Mouse (Mus musculus): Measurements from ENCODE around the gene Vgll2. TPM values are rescaled to one million over a fixed set of nuclear protein-coding genes. Genes with fewer than 3 reads are reported as not detected.

The Vgll2 gene
- 100 to 1,000 TPM in 1 of 2 experiments, 10 to 100 TPM in 1; 70.7 to 109 TPM for total RNA-seq (2021)
- long read RNA-seq, experiment 1, transcript Vgll2-202 (3 exons, 1,650 nt) = major isoform, 83 of 174 reads
- long read RNA-seq, experiment 1, transcript Vgll2-201 (3 exons, 966 nt) = minor isoform, 69 of 174 reads
- long read RNA-seq, experiment 1, partial matches to known transcripts = 21 of 174 reads
- long read RNA-seq, experiment 1, other reads (novel, unspliced or antisense) = 1 of 174 reads
- long read RNA-seq, experiment 2, transcript Vgll2-201 (3 exons, 966 nt) = minor isoform, 123 of 307 reads
- long read RNA-seq, experiment 2, transcript Vgll2-202 (3 exons, 1,650 nt) = major isoform, 147 of 307 reads
- long read RNA-seq, experiment 2, partial matches to known transcripts = 28 of 307 reads
- long read RNA-seq, experiment 2, other reads (novel, unspliced or antisense) = 9 of 307 reads

- intact Hi-C loops (cut with DNase I) = loop anchor here (5.0 kb wide), 3 partner anchors 55 to 95 kb away; no protein-coding TSS in a partner anchor
- peak; percentile 18 to 38 for DNase-seq
Observed at GRCm38 (mm10) chr10:52022413-52023212, at the start of gene Vgll2. Gene Vgll2 (plus strand): TSS chr10:52022502.

- intact Hi-C loops (cut with DNase I) = no loop called here
- no peak for DNase-seq
Observed at GRCm38 (mm10) chr10:51975137-51975536, 47.2 kb upstream of the Vgll2 start.

DNA sequence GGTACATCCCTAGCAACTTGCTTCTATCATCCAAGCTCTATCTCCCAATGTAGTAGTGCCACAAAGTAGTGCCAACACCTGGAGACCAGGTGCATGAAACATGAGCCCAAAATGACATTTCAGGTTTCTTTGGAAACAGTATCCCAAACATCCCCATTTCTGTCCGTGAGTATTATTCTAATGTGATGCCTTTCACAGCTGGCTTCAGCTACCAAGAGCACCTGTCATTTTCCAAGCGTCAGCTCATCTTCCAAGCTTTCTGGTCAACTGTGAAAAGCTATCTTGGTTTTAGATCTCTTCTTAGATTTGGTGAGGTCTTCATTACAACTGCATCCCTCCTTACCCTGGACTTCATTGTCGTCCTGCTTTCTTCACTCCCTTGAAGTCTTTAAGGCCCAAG is 46.7 kb upstream of the Vgll2 start:
- DNase-seq = no peak
- intact Hi-C loops (cut with DNase I) = no loop called here

GRCm38 (mm10) chr10:51981651-51982050 is 40.7 kb upstream of the Vgll2 start:
- DNase-seq = no peak
- intact Hi-C loops (cut with DNase I) = no loop called here

- intact Hi-C loops (cut with DNase I) = no loop called here
- DNase-seq = no peak
Observed at GRCm38 (mm10) chr10:51982395-51982794, 39.9 kb upstream of the Vgll2 start.

DNA sequence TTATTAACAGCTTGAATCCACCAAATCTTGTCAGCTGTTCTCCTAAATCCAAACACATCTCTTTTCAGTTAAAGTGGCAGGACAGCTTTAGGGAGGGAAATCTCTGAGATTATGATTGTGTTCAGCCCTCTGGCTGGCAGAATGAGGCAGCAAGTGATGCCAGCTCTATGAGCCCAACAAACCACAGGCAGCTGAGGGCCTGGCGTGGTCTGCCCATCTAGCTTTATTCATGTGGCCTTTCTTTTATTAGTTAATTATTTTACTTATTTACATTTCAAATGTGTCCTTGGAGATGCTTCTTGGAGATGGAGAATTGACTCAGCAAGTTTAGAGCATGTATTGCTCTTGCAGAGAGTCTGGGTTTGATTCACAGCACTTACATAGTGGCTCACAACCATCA is 3.8 kb upstream of the Vgll2 start:
- no peak for DNase-seq

DNA sequence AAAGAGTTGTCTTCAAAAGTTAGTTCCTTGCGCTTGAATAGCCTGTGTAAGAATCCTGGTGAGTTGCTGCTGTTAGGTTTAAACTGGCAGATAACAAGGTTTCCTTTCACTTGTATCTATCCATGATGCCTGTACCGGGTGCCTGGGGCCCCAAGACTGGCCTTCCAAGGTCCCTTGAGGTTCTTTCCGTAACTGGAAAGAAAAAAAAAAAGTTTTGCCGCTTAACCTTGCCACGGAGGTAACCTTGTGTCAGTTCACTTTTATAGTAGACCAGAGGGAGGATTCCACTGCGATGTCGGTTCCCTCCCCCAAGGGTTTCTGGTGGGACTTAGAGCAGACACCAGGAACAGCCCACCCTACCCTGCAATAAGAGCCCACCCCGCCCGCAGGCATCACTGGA is 1.1 kb upstream of the Vgll2 start:
- DNase-seq = no peak
- intact Hi-C loops (cut with DNase I) = loop anchor here (5.0 kb wide), 3 partner anchors 54 to 94 kb away; no protein-coding TSS in a partner anchor

More for the DNA sequence above, 3.8 kb upstream of the Vgll2 start:
- intact Hi-C loops (cut with DNase I) = no loop called here

DNA sequence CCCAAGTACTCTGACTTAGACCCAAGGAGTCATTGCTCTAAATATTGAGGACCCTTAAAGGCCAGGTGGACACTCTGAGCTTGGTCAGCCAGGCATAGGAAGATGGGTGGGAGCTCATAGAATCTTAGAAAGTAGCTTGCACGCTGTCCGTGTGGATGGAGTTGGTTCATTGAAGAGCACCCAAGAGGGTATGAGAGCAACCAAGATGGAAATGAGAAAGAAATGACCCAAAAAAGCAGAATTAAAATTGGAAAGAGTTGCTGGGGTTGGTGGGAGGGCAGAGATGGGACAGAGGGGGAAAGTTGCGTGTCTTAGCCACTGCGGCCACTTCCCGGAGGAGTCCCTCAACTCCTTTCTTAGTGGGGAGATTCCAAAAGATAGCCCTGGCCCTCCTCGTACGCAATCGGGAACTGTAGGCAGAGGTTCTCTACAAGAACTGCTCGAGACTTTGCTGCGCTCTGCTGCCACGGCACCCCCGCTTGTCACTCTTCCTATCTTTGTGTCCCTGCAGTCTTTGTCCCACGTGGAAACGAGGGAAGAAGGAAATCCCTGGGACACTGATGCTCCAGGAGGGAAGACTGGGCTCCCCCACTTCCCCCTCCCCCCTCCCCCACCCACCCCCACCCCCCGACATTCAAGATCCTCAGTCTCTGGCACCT is 437 bp upstream of the Vgll2 start:
- no peak for DNase-seq
- intact Hi-C loops (cut with DNase I) = loop anchor here (5.0 kb wide), 3 partner anchors 55 to 95 kb away; no protein-coding TSS in a partner anchor

DNA sequence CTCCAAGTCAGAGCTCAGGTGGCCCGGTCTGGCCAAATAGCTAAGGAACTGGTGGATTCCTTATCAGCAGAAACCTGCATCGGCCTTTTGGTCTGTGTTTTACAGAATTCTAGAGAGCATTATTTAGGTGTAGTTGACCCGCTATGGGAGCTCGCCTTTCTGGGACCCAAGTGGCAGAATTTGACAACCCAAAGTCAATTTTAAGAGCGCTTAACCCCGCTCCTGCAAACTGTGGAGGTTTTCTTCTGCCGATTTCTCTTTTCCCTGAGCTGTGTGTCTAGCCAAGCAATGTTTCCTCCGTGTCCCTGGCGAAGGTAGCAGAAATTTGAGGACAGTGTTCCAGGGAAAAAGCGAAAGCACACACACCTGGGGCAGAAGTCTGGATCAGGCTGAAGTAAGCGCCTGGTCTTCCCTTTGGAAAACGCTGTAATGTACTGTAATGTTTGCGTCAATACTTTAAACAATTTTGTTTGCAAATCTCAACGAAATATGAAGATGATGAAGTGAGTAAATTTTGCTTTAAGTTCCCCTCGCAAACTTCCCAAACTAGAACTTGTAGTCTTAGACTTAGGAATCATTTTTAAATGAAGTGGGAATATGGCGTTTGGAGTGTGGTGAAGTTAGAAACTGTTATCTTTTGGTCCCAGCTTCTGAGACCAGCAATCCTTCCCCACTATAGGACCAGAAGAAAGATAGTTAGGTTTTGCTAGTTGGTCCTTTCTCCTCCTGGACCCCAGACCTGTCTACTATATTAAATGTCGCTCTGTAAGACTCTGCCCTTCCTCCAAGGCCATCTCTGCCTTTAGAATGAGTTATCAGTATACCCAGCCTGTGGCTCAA is 1.1 kb downstream of the Vgll2 start:
- intact Hi-C loops (cut with DNase I) = loop anchor here (5.0 kb wide), 3 partner anchors 56 to 96 kb away; no protein-coding TSS in a partner anchor
- no peak for DNase-seq

DNA sequence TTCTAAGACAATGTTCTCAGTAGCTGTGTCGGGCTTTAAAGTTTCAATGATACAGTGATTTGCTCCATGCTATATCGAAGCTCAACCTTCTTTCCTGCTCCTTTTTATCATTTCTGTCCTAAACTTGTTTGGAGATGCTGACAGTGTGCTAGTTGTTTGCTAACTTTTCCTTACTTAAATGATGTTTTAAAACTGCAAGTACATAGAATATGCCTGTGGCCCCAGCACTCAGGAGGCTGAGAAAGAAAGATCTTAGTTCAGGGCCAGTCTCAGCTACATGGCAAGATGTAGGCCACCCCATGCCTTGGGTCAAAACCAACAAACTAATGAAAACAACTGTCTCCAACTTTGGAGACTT is 1.7 kb downstream of the Vgll2 start:
- intact Hi-C loops (cut with DNase I) = loop anchor here (5.0 kb wide), 3 partner anchors 57 to 97 kb away; no protein-coding TSS in a partner anchor
- DNase-seq = no peak

GRCm38 (mm10) chr10:52025291-52025690 is 3.0 kb downstream of the Vgll2 start:
- intact Hi-C loops (cut with DNase I) = loop anchor here (5.0 kb wide), 2 partner anchors 47 to 233 kb away; no protein-coding TSS in a partner anchor
- DNase-seq = no peak

DNA sequence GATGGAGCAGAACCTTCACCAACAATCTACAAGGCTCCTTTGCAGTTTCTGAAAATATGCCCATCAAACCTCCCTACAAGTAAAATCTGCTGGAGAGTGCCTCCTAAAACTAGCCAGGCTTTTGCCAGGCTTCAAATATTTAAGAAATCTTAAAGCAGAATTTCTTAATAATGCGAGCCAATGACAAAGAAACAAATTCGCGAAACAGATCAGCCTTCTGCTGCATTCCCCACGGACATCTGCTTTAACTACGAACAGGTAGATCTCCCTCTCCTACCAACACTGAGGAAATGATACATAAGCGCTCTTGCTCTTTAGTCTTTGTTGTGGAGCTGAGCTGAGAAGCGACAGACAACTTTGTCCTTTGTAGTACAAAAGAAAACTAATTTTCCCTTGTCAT is 3.5 kb downstream of the Vgll2 start:
- intact Hi-C loops (cut with DNase I) = loop anchor here (5.0 kb wide), 2 partner anchors 46 to 234 kb away; no protein-coding TSS in a partner anchor

DNA sequence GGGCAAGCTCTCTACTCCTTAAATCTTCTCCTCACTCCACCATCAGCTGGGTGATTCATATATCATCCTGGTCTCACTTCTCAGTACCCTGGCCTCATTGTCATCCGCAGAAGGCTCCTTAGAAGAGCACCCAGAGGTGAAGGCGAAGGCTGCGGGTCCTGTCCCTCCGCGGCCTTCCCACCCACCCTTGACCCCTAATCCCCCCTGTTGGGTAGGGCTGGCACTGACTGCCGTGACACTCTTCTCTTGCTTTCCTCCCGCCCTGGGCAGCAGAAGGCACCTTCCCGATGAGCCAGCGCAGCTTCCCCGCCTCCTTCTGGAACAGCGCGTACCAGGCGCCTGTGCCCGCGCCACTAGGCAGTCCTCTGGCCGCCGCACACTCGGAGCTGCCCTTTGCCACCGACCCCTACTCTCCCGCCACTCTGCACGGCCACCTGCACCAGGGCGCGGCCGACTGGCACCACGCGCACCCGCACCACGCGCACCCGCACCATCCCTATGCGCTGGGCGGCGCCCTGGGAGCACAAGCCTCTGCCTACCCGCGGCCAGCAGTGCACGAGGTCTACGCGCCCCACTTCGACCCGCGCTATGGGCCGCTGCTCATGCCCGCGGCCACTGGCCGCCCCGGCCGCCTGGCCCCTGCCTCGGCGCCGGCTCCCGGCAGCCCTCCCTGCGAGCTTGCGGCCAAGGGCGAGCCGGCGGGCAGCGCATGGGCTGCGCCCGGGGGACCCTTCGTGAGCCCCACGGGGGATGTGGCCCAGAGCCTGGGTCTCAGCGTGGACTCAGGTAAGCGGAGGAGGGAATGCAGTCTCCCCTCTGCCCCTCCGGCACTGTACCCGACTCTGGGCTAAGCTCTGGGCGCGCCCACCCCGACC is 5.1 kb downstream of the Vgll2 start:
- intact Hi-C loops (cut with DNase I) = loop anchor here (5.0 kb wide), 2 partner anchors 45 to 235 kb away; no protein-coding TSS in a partner anchor
- peak in 1 of 2 experiments; percentile 32 for DNase-seq

More for the DNA sequence above, 3.5 kb downstream of the Vgll2 start:
- DNase-seq = no peak

GRCm38 (mm10) chr10:52028561-52029370 is 6.5 kb downstream of the Vgll2 start:
- intact Hi-C loops (cut with DNase I) = loop anchor here (5.0 kb wide), 2 partner anchors 44 to 236 kb away; no protein-coding TSS in a partner anchor
- no peak for DNase-seq

- intact Hi-C loops (cut with DNase I) = loop anchor here (5.0 kb wide), 2 partner anchors 43 to 237 kb away; no protein-coding TSS in a partner anchor
- no peak for DNase-seq
Observed at GRCm38 (mm10) chr10:52029421-52030080, 7.2 kb downstream of the Vgll2 start.

DNA sequence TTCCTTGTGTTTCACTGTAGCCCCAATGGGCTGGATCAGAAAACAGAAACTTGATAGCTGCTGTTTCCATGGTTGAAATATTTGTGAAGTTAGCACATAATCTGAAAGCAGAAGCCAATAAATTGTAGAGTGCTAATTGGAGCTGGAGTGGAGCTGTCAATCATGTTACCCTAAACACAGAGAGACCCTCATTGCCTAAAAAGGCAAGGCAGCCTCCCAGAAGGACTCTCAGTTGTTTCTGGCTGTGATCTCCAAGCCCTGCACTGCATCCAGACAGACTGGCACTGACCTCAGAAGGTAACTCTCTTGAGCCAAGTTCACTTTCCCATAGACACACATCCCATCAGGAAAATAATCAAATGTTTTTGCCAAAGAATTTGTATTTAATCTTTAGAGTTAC is 11.4 kb downstream of the Vgll2 start:
- intact Hi-C loops (cut with DNase I) = no loop called here
- DNase-seq = no peak

DNA sequence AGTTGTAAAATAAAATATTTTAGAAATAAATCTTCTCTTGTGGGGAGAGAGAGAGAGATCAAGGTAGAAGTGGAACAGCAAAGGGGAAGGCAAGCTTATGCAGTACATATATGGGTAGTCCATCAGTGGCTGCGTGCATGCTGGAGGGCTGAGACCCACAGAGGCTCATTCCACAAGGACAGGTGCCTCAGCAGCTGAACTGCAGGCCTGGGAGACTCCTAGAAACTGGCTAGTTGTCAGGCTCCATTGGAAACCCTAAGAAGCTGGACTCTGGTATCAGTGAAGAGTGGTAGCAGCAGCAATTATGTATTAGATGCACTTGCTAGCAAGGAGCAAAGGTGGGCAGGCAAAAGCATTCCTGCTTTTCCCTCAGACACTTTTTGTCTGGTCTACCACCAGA is 17.1 kb downstream of the Vgll2 start:
- DNase-seq = no peak
- intact Hi-C loops (cut with DNase I) = no loop called here
